29 mouse cellular contexts compared by ENCODE assay signal in genomic region chr2:164127297-164127696, GRCm38 (mm10). TPM values are rescaled to one million over a fixed set of nuclear protein-coding genes. Genes with fewer than 3 reads are reported as not detected.
DNase-seq lines count a peak whose midpoint lies in the region; ATAC-seq lines count a peak whose summit lies in the region.
"Had no signal": no experiment of that assay in that cellular context is flagged by ENCODE, and none has a peak within 500 bp of the region (broad histone marks: within the 10 kb centered on the region; RNA-seq: fewer than 3 reads in every experiment).

No protein-coding gene starts in this region.

- H3K4me1 ChIP-seq in embryonic facial prominence, embryonic 13.5 days: peaks cover 13% of the 10 kb centered on the region; the same call in 1 of the 2 replicates
- H3K4me1 ChIP-seq in embryonic facial prominence, embryonic 10.5 days: no peaks in the 10 kb centered on the region
- no peaks in the 10 kb centered on the region for H3K4me1 ChIP-seq in midbrain, embryonic 11.5 days (ENCODE audit: control insufficient read depth, insufficient read depth, low read length)
- no peaks in the 10 kb centered on the region for H3K4me1 ChIP-seq in midbrain, embryonic 14.5 days (ENCODE audit: control insufficient read depth, insufficient read depth, low read length)
- no peaks in the 10 kb centered on the region for H3K4me1 ChIP-seq in hindbrain, embryonic 13.5 days (replicated peaks)
- H3K4me1 ChIP-seq: embryonic facial prominence, embryonic 12.5 days; forebrain, embryonic 12.5 days; forebrain, embryonic 15.5 days; heart, embryonic 10.5 days; heart, embryonic 13.5 days; hindbrain, embryonic 15.5 days had no signal

- H3K36me3 ChIP-seq in embryonic facial prominence, embryonic 13.5 days: peaks cover 9% of the 10 kb centered on the region; the same call in 1 of the 2 replicates
- H3K36me3 ChIP-seq in embryonic facial prominence, embryonic 10.5 days (replicated peaks): peaks cover 46% of the 10 kb centered on the region
- no peaks in the 10 kb centered on the region for H3K36me3 ChIP-seq in midbrain, embryonic 11.5 days (ENCODE audit: control insufficient read depth, insufficient read depth, low read length)
- peaks cover 34% of the 10 kb centered on the region for H3K36me3 ChIP-seq in midbrain, embryonic 14.5 days (ENCODE audit: control insufficient read depth, insufficient read depth, low read length)
- H3K36me3 ChIP-seq in hindbrain, embryonic 13.5 days: peaks cover 35% of the 10 kb centered on the region
- H3K36me3 ChIP-seq: hindbrain, embryonic 15.5 days had no signal

- H3K4me3 ChIP-seq in embryonic facial prominence, embryonic 13.5 days: no peak overlapping the region
- H3K4me3 ChIP-seq in embryonic facial prominence, embryonic 10.5 days: no peak overlapping the region
- no peak overlapping the region for H3K4me3 ChIP-seq in midbrain, embryonic 11.5 days (ENCODE audit: low read depth, low read length)
- no peak overlapping the region for H3K4me3 ChIP-seq in midbrain, embryonic 14.5 days (replicated peaks; ENCODE audit: low read depth, low read length)
- H3K4me3 ChIP-seq in hindbrain, embryonic 13.5 days: no peak overlapping the region
- H3K4me3 ChIP-seq: embryonic facial prominence, embryonic 12.5 days; erythroblast, embryonic 14.5 days; forebrain, embryonic 12.5 days; forebrain, embryonic 15.5 days; heart, adult 2 months; heart, embryonic 10.5 days; heart, embryonic 13.5 days; hindbrain, embryonic 15.5 days had no signal

- no peaks in the 10 kb centered on the region for H3K27me3 ChIP-seq in embryonic facial prominence, embryonic 13.5 days
- H3K27me3 ChIP-seq in embryonic facial prominence, embryonic 10.5 days (replicated peaks; ENCODE audit: low read depth, poor library complexity, severe bottlenecking): no peaks in the 10 kb centered on the region
- no peaks in the 10 kb centered on the region for H3K27me3 ChIP-seq in midbrain, embryonic 11.5 days (ENCODE audit: control insufficient read depth, insufficient read depth, low read length)
- no peaks in the 10 kb centered on the region for H3K27me3 ChIP-seq in midbrain, embryonic 14.5 days (ENCODE audit: control insufficient read depth, insufficient read depth, low read length)
- no peaks in the 10 kb centered on the region for H3K27me3 ChIP-seq in hindbrain, embryonic 13.5 days
- H3K27me3 ChIP-seq: embryonic facial prominence, embryonic 12.5 days; forebrain, embryonic 12.5 days; forebrain, embryonic 15.5 days; heart, embryonic 13.5 days; hindbrain, embryonic 15.5 days had no signal

- H3K27ac ChIP-seq in embryonic facial prominence, embryonic 13.5 days: 0 out of 2 replicates have a peak overlapping the region, but pooled peaks have one; percentile 28
- H3K27ac ChIP-seq in embryonic facial prominence, embryonic 10.5 days (replicated peaks): no peak overlapping the region
- no peak overlapping the region for H3K27ac ChIP-seq in midbrain, embryonic 11.5 days (ENCODE audit: low read depth, low read length)
- no peak overlapping the region for H3K27ac ChIP-seq in midbrain, embryonic 14.5 days (replicated peaks; ENCODE audit: low read depth, low read length)
- H3K27ac ChIP-seq in hindbrain, embryonic 13.5 days: no peak overlapping the region
- H3K27ac ChIP-seq: embryonic facial prominence, embryonic 12.5 days; forebrain, embryonic 12.5 days; forebrain, embryonic 15.5 days; heart, adult 2 months; heart, embryonic 10.5 days; heart, embryonic 13.5 days; hindbrain, embryonic 15.5 days had no signal

- H3K9me3 ChIP-seq in embryonic facial prominence, embryonic 13.5 days: no peaks in the 10 kb centered on the region
- no peaks in the 10 kb centered on the region for H3K9me3 ChIP-seq in embryonic facial prominence, embryonic 10.5 days
- no peaks in the 10 kb centered on the region for H3K9me3 ChIP-seq in midbrain, embryonic 11.5 days (ENCODE audit: control insufficient read depth, low read length)
- no peaks in the 10 kb centered on the region for H3K9me3 ChIP-seq in midbrain, embryonic 14.5 days (ENCODE audit: control insufficient read depth, low read length)
- no peaks in the 10 kb centered on the region for H3K9me3 ChIP-seq in hindbrain, embryonic 13.5 days
- H3K9me3 ChIP-seq: embryonic facial prominence, embryonic 12.5 days; forebrain, embryonic 12.5 days; forebrain, embryonic 15.5 days; heart, embryonic 10.5 days; heart, embryonic 13.5 days; hindbrain, embryonic 15.5 days had no signal

- no peak for DNase-seq in embryonic facial prominence, embryonic 10.5 days (ENCODE audit: low spot score)
- peak; percentile 73 for DNase-seq in midbrain, embryonic 11.5 days (ENCODE audit: low spot score, missing footprints)
- no peak for DNase-seq in midbrain, embryonic 14.5 days
- DNase-seq in MEL-GATA-1-ER (ENCODE audit: extremely low read depth, low read depth): peak; percentile 6
- no peak for DNase-seq in Muller cell, postnatal 12 days (ENCODE audit: inconsistent ontology term)
- DNase-seq: adrenal gland, adult 8-10 months; adrenal gland, postnatal 25 days; gastrocnemius, postnatal 25 days had no signal

- H3K4me2 ChIP-seq in embryonic facial prominence, embryonic 13.5 days: no peak overlapping the region
- no peak overlapping the region for H3K4me2 ChIP-seq in midbrain, embryonic 11.5 days
- H3K4me2 ChIP-seq in midbrain, embryonic 14.5 days (ENCODE audit: low read length): no peak overlapping the region
- no peak overlapping the region for H3K4me2 ChIP-seq in hindbrain, embryonic 13.5 days
- H3K4me2 ChIP-seq: embryonic facial prominence, embryonic 12.5 days; forebrain, embryonic 12.5 days; forebrain, embryonic 15.5 days; heart, embryonic 13.5 days; hindbrain, embryonic 15.5 days had no signal

- no peak overlapping the region for H3K9ac ChIP-seq in embryonic facial prominence, embryonic 13.5 days
- H3K9ac ChIP-seq in midbrain, embryonic 11.5 days (ENCODE audit: low read length): no peak overlapping the region
- H3K9ac ChIP-seq in midbrain, embryonic 14.5 days (replicated peaks; ENCODE audit: low read length): no peak overlapping the region
- no peak overlapping the region for H3K9ac ChIP-seq in hindbrain, embryonic 13.5 days
- H3K9ac ChIP-seq: embryonic facial prominence, embryonic 12.5 days; forebrain, embryonic 12.5 days; forebrain, embryonic 15.5 days; heart, embryonic 13.5 days; hindbrain, embryonic 15.5 days had no signal

- WGBS in embryonic facial prominence, embryonic 13.5 days: 89% methylated on average over 2 of the region's 2 CpGs
- WGBS in embryonic facial prominence, embryonic 10.5 days: 92% methylated on average over 2 of the region's 2 CpGs
- 98% methylated on average over 2 of the region's 2 CpGs for WGBS in midbrain, embryonic 11.5 days
- 94% methylated on average over 2 of the region's 2 CpGs for WGBS in midbrain, embryonic 14.5 days
- WGBS in hindbrain, embryonic 13.5 days: 98% methylated on average over 2 of the region's 2 CpGs

- no peak for ATAC-seq in embryonic facial prominence, embryonic 13.5 days (ENCODE audit: insufficient number of reproducible peaks, insufficient read depth, low FRiP score, low TSS enrichment, low read depth)
- no peak for ATAC-seq in midbrain, embryonic 11.5 days (ENCODE audit: low FRiP score)
- ATAC-seq in midbrain, embryonic 14.5 days (ENCODE audit: low FRiP score, low TSS enrichment): no peak
- ATAC-seq in megakaryocyte, adult 5-6 weeks (ENCODE audit: poor library complexity, severe bottlenecking): peak; percentile 38; the same call in 1 of the 2 replicates
- ATAC-seq in hindbrain, embryonic 13.5 days (ENCODE audit: low FRiP score): no peak
- ATAC-seq: activated CD4-positive, CD25-positive, alpha-beta regulatory T cell, adult 4 months; CD4-positive, CD25-positive, alpha-beta regulatory T cell, adult 4 months; forebrain, embryonic 15.5 days had no signal

RNA-seq across cellular contexts. Expression of gene Kcns1, which starts 43.6 kb away (rescaled TPM):
- polyA plus RNA-seq in embryonic facial prominence, embryonic 13.5 days (2015; fragmentation: Nextera tagmentation; extraction: Ambion mirVana): 0.80 and 1.2 TPM in 2 replicates
- polyA plus RNA-seq in embryonic facial prominence, embryonic 10.5 days (2016; fragmentation: Nextera tagmentation; extraction: Ambion mirVana): not detected in 2 replicates
- polyA plus RNA-seq in midbrain, embryonic 11.5 days (2014; fragmentation: Nextera tagmentation; extraction: Ambion mirVana): 0.07 TPM in 1 of 2 replicates, not detected in the other
- 0.62 and 2.1 TPM in 2 replicates for polyA plus RNA-seq in midbrain, embryonic 14.5 days (2014; fragmentation: Nextera tagmentation; extraction: Ambion mirVana)
- total RNA-seq in megakaryocyte, adult 5-6 weeks (2015): not detected in 2 replicates
- not detected in 2 replicates for total RNA-seq in megakaryocyte, adult 5-6 weeks (2017)
- polyA plus RNA-seq in hindbrain, embryonic 13.5 days (2015; fragmentation: Nextera tagmentation; extraction: Ambion mirVana): 0.17 and 0.41 TPM in 2 replicates
- total RNA-seq: adrenal gland, postnatal 25 days; heart, adult 2 months; heart, postnatal 14 days had no signal
- polyA plus RNA-seq: C2C12; erythroblast, embryonic 14.5 days; heart, embryonic 10.5 days; hindbrain, embryonic 11.5 days had no signal

RNA-seq across cellular contexts. Expression of gene Wfdc5, which starts 55.2 kb away (rescaled TPM):
- polyA plus RNA-seq in embryonic facial prominence, embryonic 13.5 days (2015; fragmentation: Nextera tagmentation; extraction: Ambion mirVana): not detected in 2 replicates
- not detected in 2 replicates for polyA plus RNA-seq in embryonic facial prominence, embryonic 10.5 days (2016; fragmentation: Nextera tagmentation; extraction: Ambion mirVana)
- polyA plus RNA-seq in midbrain, embryonic 11.5 days (2014; fragmentation: Nextera tagmentation; extraction: Ambion mirVana): not detected in 2 replicates
- polyA plus RNA-seq in midbrain, embryonic 14.5 days (2014; fragmentation: Nextera tagmentation; extraction: Ambion mirVana): not detected in 2 replicates
- not detected in 2 replicates for total RNA-seq in megakaryocyte, adult 5-6 weeks (2015)
- total RNA-seq in megakaryocyte, adult 5-6 weeks (2017): not detected in 2 replicates
- not detected in 2 replicates for polyA plus RNA-seq in hindbrain, embryonic 13.5 days (2015; fragmentation: Nextera tagmentation; extraction: Ambion mirVana)
- total RNA-seq: adrenal gland, adult 8-10 months; adrenal gland, postnatal 25 days; ES-E14; gastrocnemius, postnatal 25 days; heart, adult 2 months; heart, postnatal 14 days; heart, postnatal 4 days had no signal
- polyA plus RNA-seq: activated CD4-positive, CD25-positive, alpha-beta regulatory T cell, adult 4 months; brain, embryonic 14.5 days; C2C12; CD4-positive, CD25-positive, alpha-beta regulatory T cell, adult 4 months; embryonic facial prominence, embryonic 12.5 days; erythroblast, embryonic 14.5 days; forebrain, embryonic 12.5 days; forebrain, embryonic 15.5 days; heart, adult 2 months; heart, embryonic 10.5 days; heart, embryonic 13.5 days; heart, embryonic 16.5 days; hindbrain, embryonic 11.5 days; hindbrain, embryonic 15.5 days; intestine, embryonic 14.5 days had no signal

RNA-seq across cellular contexts. Expression of gene Tomm34, which starts 56.3 kb away (rescaled TPM):
- 59.1 and 59.3 TPM in 2 replicates for polyA plus RNA-seq in embryonic facial prominence, embryonic 13.5 days (2015; fragmentation: Nextera tagmentation; extraction: Ambion mirVana)
- polyA plus RNA-seq in embryonic facial prominence, embryonic 10.5 days (2016; fragmentation: Nextera tagmentation; extraction: Ambion mirVana): 68.1 and 71.9 TPM in 2 replicates
- 48.2 and 50.0 TPM in 2 replicates for polyA plus RNA-seq in midbrain, embryonic 11.5 days (2014; fragmentation: Nextera tagmentation; extraction: Ambion mirVana)
- 46.3 and 50.3 TPM in 2 replicates for polyA plus RNA-seq in midbrain, embryonic 14.5 days (2014; fragmentation: Nextera tagmentation; extraction: Ambion mirVana)
- 45.3 and 49.1 TPM in 2 replicates for total RNA-seq in megakaryocyte, adult 5-6 weeks (2015)
- 48.3 and 49.8 TPM in 2 replicates for total RNA-seq in megakaryocyte, adult 5-6 weeks (2017)
- polyA plus RNA-seq in hindbrain, embryonic 13.5 days (2015; fragmentation: Nextera tagmentation; extraction: Ambion mirVana): 47.1 and 49.5 TPM in 2 replicates

RNA-seq across cellular contexts. Expression of gene Stk4, which starts 57.2 kb away (rescaled TPM):
- 19.0 and 19.8 TPM in 2 replicates for polyA plus RNA-seq in embryonic facial prominence, embryonic 13.5 days (2015; fragmentation: Nextera tagmentation; extraction: Ambion mirVana)
- polyA plus RNA-seq in embryonic facial prominence, embryonic 10.5 days (2016; fragmentation: Nextera tagmentation; extraction: Ambion mirVana): 33.1 and 34.8 TPM in 2 replicates
- 33.2 and 36.7 TPM in 2 replicates for polyA plus RNA-seq in midbrain, embryonic 11.5 days (2014; fragmentation: Nextera tagmentation; extraction: Ambion mirVana)
- 26.3 and 35.0 TPM in 2 replicates for polyA plus RNA-seq in midbrain, embryonic 14.5 days (2014; fragmentation: Nextera tagmentation; extraction: Ambion mirVana)
- total RNA-seq in megakaryocyte, adult 5-6 weeks (2015): 227 and 248 TPM in 2 replicates
- total RNA-seq in megakaryocyte, adult 5-6 weeks (2017): 185 and 193 TPM in 2 replicates
- 21.1 and 24.0 TPM in 2 replicates for polyA plus RNA-seq in hindbrain, embryonic 13.5 days (2015; fragmentation: Nextera tagmentation; extraction: Ambion mirVana)

Comparison
In these comparisons a context has a peak if more than half of its experiments do, and no peak if none do; other contexts are left out.
1. DNase-seq: peak in midbrain, embryonic 11.5 days (single experiment) and MEL-GATA-1-ER (single experiment); none in embryonic facial prominence, embryonic 10.5 days (single experiment), midbrain, embryonic 14.5 days (single experiment) and Muller cell, postnatal 12 days (single experiment).